Mouse (Mus musculus): Measurements from ENCODE around the gene Necab2. TPM values are rescaled to one million over a fixed set of nuclear protein-coding genes. Genes with fewer than 3 reads are reported as not detected.

Gene Necab2
- total RNA-seq (2018; cell fraction: chromatin; rRNA removed): under 1 TPM in 1 of 26 experiments, not detected in 25; 0.41 TPM
- not detected for total RNA-seq (2018; cell fraction: cytosol; rRNA removed)
- not detected for total RNA-seq (2018; cell fraction: nucleus; rRNA removed)
- polyA plus RNA-seq (2018): not detected in 3 replicates

DNA sequence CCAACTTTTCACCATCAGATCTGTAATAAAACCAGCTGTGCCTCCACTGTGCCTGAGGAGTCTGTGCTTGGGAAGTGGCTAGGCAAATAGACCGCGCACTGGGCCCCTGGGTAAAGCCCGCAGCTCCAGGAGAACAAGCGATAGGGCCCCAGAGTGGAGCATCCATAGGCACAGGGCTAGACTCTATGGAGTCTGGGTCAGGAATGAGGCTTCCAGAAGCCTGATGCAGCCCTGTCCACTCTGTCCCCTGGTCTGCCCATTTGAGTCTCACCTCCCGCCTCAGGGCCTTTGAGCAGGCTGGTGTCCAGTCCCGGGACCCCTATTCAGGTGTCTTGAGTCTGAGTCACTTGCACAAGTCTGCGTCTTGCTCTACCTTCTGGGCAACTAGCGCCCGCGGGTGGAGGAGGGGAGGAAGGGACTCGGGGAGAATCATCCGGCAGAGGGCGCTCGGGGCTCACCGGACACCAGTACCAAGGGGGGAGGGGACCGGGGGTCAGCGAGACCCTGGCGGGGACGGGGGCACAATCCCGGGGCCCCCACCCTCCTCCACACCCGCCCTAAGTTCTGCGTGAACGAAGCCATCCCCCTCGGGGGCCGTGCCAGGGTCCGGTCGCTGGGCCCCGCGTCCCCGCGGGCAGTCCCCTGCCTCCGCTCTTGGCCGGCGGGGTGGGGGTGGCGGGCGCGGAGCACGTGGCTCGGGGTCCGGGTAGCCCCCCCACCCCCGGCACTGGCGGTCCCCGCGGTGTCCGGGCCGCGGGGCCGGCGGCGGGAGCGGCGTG lies at the start of gene Necab2:
Necab2 (plus strand) TSS at position 509 of the 779 bp plus-strand sequence.
- H3K36me3 ChIP-seq (ENCODE audit: inconsistent target): peaks cover 36% of the 10 kb centered on the region
- WGBS (ENCODE audit: missing documents): 13% methylated on average over 25 of the region's 52 CpGs
- no peaks in the 10 kb centered on the region for H3K79me2 ChIP-seq (ENCODE audit: inconsistent target)
- no peak within 1 kb of the TSS for H3K4me3 ChIP-seq (ENCODE audit: inconsistent target)
- H3K27ac ChIP-seq: no peak within 1 kb of the TSS

DNA sequence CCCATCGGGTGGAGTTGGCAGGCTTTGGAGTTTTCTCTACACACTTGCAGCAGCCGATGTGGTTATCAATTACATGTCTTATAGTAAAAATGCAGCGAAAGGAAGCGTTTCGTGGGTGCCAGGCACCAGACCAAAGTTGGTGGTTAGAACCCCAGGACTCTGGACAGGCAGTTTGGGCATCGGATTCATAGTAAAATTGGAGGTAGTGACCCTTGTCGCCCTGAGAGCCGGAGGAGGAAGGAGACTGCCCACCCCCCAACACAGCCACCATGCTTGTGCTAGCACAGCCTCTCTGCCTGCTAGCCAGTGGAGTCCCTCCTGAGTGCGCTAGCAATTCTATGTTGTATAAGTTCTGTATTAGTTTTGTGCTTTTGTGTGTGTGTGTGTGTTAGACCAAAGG lies 48.0 kb upstream of the Necab2 start:
- H3K79me2 ChIP-seq (ENCODE audit: inconsistent target): peaks cover 31% of the 10 kb centered on the region; the same call in 1 of the 2 replicates
- H3K4me3 ChIP-seq (ENCODE audit: inconsistent target): no peak overlapping the region
- H3K27ac ChIP-seq: no peak overlapping the region
- H3K36me3 ChIP-seq (ENCODE audit: inconsistent target): peaks cover 13% of the 10 kb centered on the region; the same call in 1 of the 2 replicates
- WGBS (ENCODE audit: missing documents): 73% methylated on average over 8 of the region's 9 CpGs

- WGBS (ENCODE audit: missing documents): 95% methylated on average over 6 of the region's 6 CpGs
- Histone ChIP-seq H3K79me2 (ENCODE audit: inconsistent target) (peaks cover 31% of the 10 kb centered on the region; the same call in 1 of the 2 replicates), H3K36me3 (ENCODE audit: inconsistent target) (peaks cover 19% of the 10 kb centered on the region; the same call in 1 of the 2 replicates), H3K4me3 (ENCODE audit: inconsistent target) (no peak overlapping the region), H3K27ac (no peak overlapping the region)
Measured at GRCm38 (mm10) chr8:119399255-119399654, 47.3 kb upstream of the Necab2 start.

DNA sequence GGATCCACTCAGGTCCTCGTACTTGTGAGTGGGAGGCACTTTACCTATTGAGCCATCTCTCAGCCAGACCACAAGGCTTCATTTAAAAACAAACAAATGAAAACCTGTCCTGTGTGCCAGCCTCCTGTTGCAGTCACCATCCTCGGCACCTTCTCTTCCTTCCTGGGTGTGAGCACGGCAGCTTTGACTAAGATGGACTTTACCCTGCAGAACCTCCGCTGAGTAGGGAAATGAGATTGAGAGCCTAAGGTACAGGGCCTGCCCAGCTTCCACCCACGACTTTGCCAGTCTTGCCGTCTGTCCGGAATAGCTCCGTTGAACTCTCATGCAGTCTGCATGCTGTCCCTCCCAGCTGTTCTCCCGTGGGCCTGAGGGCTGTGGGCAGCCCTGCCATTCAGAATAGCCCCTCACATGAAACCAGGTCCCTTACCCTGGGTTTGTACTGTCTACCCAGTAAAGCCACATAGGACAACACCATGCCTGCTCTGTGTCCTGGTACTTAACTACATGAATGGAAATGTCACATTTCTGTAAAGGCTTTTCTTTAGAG lies 46.3 kb upstream of the Necab2 start:
- no peak overlapping the region for H3K27ac ChIP-seq
- WGBS (ENCODE audit: missing documents): 91% methylated on average over 9 of the region's 9 CpGs
- H3K4me3 ChIP-seq (ENCODE audit: inconsistent target): no peak overlapping the region
- peaks cover 31% of the 10 kb centered on the region; the same call in 1 of the 2 replicates for H3K79me2 ChIP-seq (ENCODE audit: inconsistent target)
- peaks cover 23% of the 10 kb centered on the region; the same call in 1 of the 2 replicates for H3K36me3 ChIP-seq (ENCODE audit: inconsistent target)

DNA sequence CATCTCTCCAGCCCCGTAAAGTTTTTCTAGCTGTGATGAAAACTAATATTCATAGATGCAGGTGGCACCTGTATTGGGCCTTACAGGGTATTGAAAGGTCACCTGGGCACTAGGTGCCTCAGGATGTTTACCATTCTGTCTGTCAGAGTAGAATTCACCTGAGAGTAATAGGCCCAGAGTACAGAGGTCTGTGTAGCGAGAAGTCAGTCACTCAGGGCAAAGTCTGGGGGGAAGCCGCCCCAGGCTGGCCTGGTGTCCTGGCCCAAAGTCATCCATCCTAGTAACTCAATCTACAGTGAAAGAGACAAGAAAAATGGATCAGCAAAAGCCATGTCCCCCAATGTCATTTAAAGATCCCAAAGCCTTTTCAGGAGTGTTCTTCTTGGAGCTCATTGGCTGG lies 45.6 kb upstream of the Necab2 start:
- Histone ChIP-seq H3K4me3 (ENCODE audit: inconsistent target) (no peak overlapping the region), H3K79me2 (ENCODE audit: inconsistent target) (peaks cover 26% of the 10 kb centered on the region; the same call in 1 of the 2 replicates), H3K27ac (no peak overlapping the region), H3K36me3 (ENCODE audit: inconsistent target) (peaks cover 23% of the 10 kb centered on the region; the same call in 1 of the 2 replicates)
- WGBS (ENCODE audit: missing documents): 94% methylated on average over 3 of the region's 3 CpGs

DNA sequence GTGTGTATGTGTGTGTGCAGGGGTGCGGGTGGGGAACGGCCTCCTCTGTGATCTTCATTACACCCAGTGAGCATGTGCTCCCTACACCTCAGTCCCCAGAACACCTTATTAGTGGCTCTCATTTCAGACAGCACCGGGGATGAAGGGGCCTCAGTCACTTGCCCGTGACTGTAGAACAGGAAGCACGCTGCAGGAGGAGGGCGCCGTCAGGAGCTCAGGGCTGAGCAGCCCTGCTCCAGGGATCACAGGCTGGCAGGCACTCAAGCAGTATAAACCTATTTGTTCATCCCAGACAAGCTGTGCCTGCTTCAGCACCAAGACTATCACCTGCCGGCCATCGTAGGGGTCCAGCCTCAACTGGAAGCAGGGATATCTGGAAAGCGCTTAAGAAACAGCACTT lies 42.6 kb upstream of the Necab2 start:
- Histone ChIP-seq H3K79me2 (ENCODE audit: inconsistent target) (peaks cover 9% of the 10 kb centered on the region; the same call in 1 of the 2 replicates), H3K4me3 (ENCODE audit: inconsistent target) (no peak overlapping the region), H3K27ac (no peak overlapping the region), H3K36me3 (ENCODE audit: inconsistent target) (peaks cover 42% of the 10 kb centered on the region)
- 88% methylated on average over 9 of the region's 10 CpGs for WGBS (ENCODE audit: missing documents)

DNA sequence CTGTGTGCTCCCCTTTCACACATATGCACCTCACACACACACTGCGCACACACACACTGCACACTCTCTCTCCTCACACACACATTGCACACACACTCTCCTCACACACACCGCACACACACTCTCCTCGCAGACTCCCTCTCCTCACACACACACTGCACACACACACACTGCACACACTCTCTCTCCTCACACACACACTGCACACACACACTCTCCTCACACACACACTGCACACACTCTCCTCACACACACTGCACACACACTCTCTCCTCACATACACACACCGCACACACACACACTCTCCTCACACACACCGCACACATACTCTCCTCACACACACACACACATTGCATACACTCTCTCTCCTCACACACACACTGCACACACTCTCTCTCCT lies 41.9 kb upstream of the Necab2 start:
- peaks cover 50% of the 10 kb centered on the region for H3K36me3 ChIP-seq (ENCODE audit: inconsistent target)
- WGBS (ENCODE audit: missing documents): 91% methylated on average over 5 of the region's 5 CpGs
- H3K27ac ChIP-seq: no peak overlapping the region
- peaks cover 4% of the 10 kb centered on the region; the same call in 1 of the 2 replicates for H3K79me2 ChIP-seq (ENCODE audit: inconsistent target)
- H3K4me3 ChIP-seq (ENCODE audit: inconsistent target): no peak overlapping the region

- Histone ChIP-seq H3K4me3 (ENCODE audit: inconsistent target) (no peak overlapping the region), H3K36me3 (ENCODE audit: inconsistent target) (peaks cover 56% of the 10 kb centered on the region), H3K79me2 (ENCODE audit: inconsistent target) (no peaks in the 10 kb centered on the region), H3K27ac (no peak overlapping the region)
- 98% methylated on average over 8 of the region's 8 CpGs for WGBS (ENCODE audit: missing documents)
Measured at GRCm38 (mm10) chr8:119408311-119408710, 38.2 kb upstream of the Necab2 start.

- H3K27ac ChIP-seq: 0 out of 2 replicates have a peak overlapping the region, but pooled peaks have one; percentile 22
Measured at GRCm38 (mm10) chr8:119412037-119412734, 34.3 kb upstream of the Necab2 start.

GRCm38 (mm10) chr8:119412735-119413498 lies 33.6 kb upstream of the Necab2 start:
- no peak overlapping the region for H3K4me3 ChIP-seq (ENCODE audit: inconsistent target)
- peaks cover 36% of the 10 kb centered on the region for H3K36me3 ChIP-seq (ENCODE audit: inconsistent target)
- WGBS (ENCODE audit: missing documents): 15% methylated on average over 16 of the region's 18 CpGs
- H3K27ac ChIP-seq: peak overlapping the region; percentile 21; the same call in 1 of the 2 replicates
- H3K79me2 ChIP-seq (ENCODE audit: inconsistent target): no peaks in the 10 kb centered on the region

More at GRCm38 (mm10) chr8:119412037-119412734, 34.3 kb upstream of the Necab2 start:
- WGBS (ENCODE audit: missing documents): 53% methylated on average over 10 of the region's 10 CpGs
- H3K36me3 ChIP-seq (ENCODE audit: inconsistent target): peaks cover 41% of the 10 kb centered on the region
- no peaks in the 10 kb centered on the region for H3K79me2 ChIP-seq (ENCODE audit: inconsistent target)
- H3K4me3 ChIP-seq (ENCODE audit: inconsistent target): no peak overlapping the region

DNA sequence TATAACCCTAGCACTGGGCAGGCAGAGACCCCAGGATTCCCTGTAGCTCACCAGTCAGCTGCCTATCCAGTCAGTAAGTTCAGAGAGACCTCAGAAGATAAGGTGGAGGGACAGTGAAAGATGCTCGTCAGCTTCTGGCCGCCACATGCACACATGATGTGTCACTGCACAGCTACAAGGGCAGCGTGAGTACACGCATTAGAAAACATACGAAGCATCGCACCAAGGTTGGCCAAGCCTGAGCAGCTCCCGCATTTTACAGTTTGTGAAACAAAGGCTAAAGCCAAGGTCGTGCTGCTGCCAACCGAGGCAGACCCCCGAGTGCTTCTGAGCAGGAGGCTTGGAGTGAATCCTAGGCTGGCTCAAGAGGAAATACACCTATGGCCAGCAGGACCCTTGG lies 32.9 kb upstream of the Necab2 start:
- no peak overlapping the region for H3K27ac ChIP-seq
- H3K79me2 ChIP-seq (ENCODE audit: inconsistent target): no peaks in the 10 kb centered on the region
- 95% methylated on average over 10 of the region's 10 CpGs for WGBS (ENCODE audit: missing documents)
- peaks cover 29% of the 10 kb centered on the region for H3K36me3 ChIP-seq (ENCODE audit: inconsistent target)
- H3K4me3 ChIP-seq (ENCODE audit: inconsistent target): no peak overlapping the region

GRCm38 (mm10) chr8:119420318-119420717 lies 26.2 kb upstream of the Necab2 start:
- no peaks in the 10 kb centered on the region for H3K36me3 ChIP-seq (ENCODE audit: inconsistent target)
- H3K4me3 ChIP-seq (ENCODE audit: inconsistent target): no peak overlapping the region
- 92% methylated on average over 4 of the region's 7 CpGs for WGBS (ENCODE audit: missing documents)
- no peaks in the 10 kb centered on the region for H3K79me2 ChIP-seq (ENCODE audit: inconsistent target)
- no peak overlapping the region for H3K27ac ChIP-seq

GRCm38 (mm10) chr8:119421603-119422122 lies 24.9 kb upstream of the Necab2 start:
- WGBS (ENCODE audit: missing documents): 43% methylated on average over 9 of the region's 9 CpGs
- H3K36me3 ChIP-seq (ENCODE audit: inconsistent target): no peaks in the 10 kb centered on the region
- H3K79me2 ChIP-seq (ENCODE audit: inconsistent target): no peaks in the 10 kb centered on the region
- H3K27ac ChIP-seq: peak overlapping the region; percentile 100
- H3K4me3 ChIP-seq (ENCODE audit: inconsistent target): no peak overlapping the region
